Mouse (Mus musculus): Measurements from ENCODE around the gene Cep41. TPM values are rescaled to one million over a fixed set of nuclear protein-coding genes. Genes with fewer than 3 reads are reported as not detected.

Cep41 gene
- polyA plus RNA-seq, 1 experiment from 2014 or later = 4.7 TPM

DNA sequence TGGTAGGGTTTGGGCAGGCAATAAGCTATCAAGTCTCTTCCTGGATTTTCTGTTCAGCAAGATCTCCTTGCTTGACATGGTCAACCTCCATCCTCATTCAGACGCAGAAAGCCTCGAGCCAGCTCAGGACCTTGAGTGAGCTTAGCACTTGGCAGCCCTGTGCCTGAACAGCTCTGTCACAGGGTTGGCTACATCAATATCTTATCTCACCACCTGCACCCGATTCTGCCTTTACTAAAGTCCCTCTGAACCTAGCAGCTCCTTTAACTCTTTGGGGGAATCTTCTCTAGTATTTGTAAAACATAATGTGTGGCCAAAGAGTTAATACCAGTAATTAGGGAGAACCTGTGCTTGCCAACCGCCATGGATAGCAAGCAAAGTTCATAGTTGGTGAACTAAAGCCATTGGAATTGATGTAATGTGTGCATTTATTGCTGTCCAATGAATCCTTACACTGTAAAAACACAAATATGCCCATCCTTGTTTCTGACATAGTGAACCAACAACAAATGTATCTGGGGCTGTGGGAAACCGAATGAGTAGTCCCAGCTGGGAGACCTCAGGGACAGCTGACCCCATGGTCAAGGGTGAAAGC, 54.8 kb downstream of the Cep41 start, which contains the start of gene Cpa1:
Gene Cpa1 (plus strand): TSS at position 545 of the 595 bp plus-strand sequence.
- Histone ChIP-seq H3K4me2 (replicated peaks; ENCODE audit: low read depth) (no peak within 1 kb of the TSS), H3K9ac (ENCODE audit: low read length) (no peak within 1 kb of the TSS), H3K4me1 (replicated peaks; ENCODE audit: control insufficient read depth, insufficient read depth) (no peaks in the 10 kb centered on the region), H3K36me3 (ENCODE audit: control insufficient read depth, insufficient read depth, low read length) (no peaks in the 10 kb centered on the region), H3K27ac (replicated peaks) (no peak within 1 kb of the TSS), H3K4me3 (ENCODE audit: low read depth, low read length) (no peak within 1 kb of the TSS), H3K9me3 (ENCODE audit: control insufficient read depth, low read length) (no peaks in the 10 kb centered on the region), H3K27me3 (ENCODE audit: control insufficient read depth, insufficient read depth, low read length) (no peaks in the 10 kb centered on the region)
- DNase-seq (ENCODE audit: low spot score) = no peak
- no peak for ATAC-seq (ENCODE audit: low FRiP score, low TSS enrichment)
- no peak for TF ChIP-seq EP300 (optimal IDR thresholded peaks at IDR 0.05)
- TF ChIP-seq CTCF (IDR thresholded peaks at IDR 0.05; ENCODE audit: low read depth) = no peak
- 71% methylated on average over 5 of the region's 5 CpGs for WGBS

DNA sequence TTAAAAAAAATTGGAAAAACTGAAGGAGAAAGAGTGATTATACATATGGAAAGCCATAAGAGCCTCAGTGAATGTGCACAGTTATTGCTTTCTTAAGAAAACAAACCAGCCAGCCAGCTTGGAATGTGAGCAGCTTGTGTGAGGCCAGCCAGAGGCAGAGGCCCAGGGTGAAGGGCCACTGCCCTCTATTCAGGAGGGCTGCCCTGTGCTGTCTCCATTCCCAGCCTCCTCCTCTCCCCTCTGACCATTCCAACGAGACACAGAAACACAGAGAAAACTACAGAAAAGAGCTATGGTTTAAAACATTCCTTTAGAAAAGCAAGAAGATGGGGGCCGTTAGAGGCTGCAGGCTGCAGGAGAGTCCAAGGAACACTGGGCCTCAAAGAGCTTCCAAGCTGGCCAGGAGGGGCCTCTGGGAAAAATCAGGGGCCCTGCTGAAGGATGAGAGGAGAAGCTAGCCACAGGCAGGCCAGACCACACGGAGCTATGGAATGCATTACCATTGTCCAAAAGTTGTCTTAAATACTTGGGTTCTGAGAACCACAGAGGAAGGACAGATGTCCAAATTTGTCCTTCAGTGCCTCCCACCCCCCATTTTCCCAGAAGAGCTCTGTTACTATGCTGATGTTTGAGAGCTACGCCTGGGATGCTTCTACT, 57.2 kb downstream of the Cep41 start:
- H3K4me2 ChIP-seq (replicated peaks; ENCODE audit: low read depth) = no peak overlapping the region
- H3K9me3 ChIP-seq (ENCODE audit: control insufficient read depth, low read length) = no peaks in the 10 kb centered on the region
- no peaks in the 10 kb centered on the region for H3K27me3 ChIP-seq (ENCODE audit: control insufficient read depth, insufficient read depth, low read length)
- 28% methylated on average over 4 of the region's 4 CpGs for WGBS
- no peak for DNase-seq (ENCODE audit: low spot score)
- H3K4me3 ChIP-seq (ENCODE audit: low read depth, low read length) = no peak overlapping the region
- TF ChIP-seq EP300 (optimal IDR thresholded peaks at IDR 0.05) = no peak
- no peak for TF ChIP-seq CTCF (IDR thresholded peaks at IDR 0.05; ENCODE audit: low read depth)
- ATAC-seq (ENCODE audit: low FRiP score, low TSS enrichment) = no peak; the same call in 1 of the 2 replicates
- H3K27ac ChIP-seq (replicated peaks) = peak overlapping the region; percentile 71
- no peaks in the 10 kb centered on the region for H3K36me3 ChIP-seq (ENCODE audit: control insufficient read depth, insufficient read depth, low read length)
- no peaks in the 10 kb centered on the region for H3K4me1 ChIP-seq (replicated peaks; ENCODE audit: control insufficient read depth, insufficient read depth)
- no peak overlapping the region for H3K9ac ChIP-seq (ENCODE audit: low read length)

DNA sequence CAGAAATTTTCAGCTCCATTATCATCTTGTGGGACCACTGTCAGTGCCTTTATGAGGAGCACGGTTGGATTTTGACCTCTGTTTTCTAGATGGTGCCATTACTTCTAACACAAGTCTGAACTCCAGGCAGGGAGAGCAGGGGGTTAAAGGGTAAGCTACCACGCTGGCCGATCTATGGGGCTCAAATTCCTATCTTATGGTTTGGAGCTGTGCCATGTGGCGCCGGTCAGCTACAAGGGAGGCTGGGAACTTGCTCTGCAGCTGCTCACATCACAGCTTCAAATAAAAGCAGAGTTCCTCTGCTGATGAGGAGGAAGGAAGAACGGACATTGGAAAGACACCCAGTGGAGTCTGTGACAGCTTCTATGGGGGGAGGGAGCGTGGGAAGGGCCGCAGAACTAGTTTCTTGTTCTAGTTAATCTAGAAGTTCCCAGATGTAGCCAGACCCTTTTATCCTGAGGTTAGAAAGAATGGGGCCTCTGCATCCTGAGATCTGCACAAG, 58.1 kb downstream of the Cep41 start:
- Histone ChIP-seq H3K9ac (ENCODE audit: low read length) (no peak overlapping the region), H3K4me1 (replicated peaks; ENCODE audit: control insufficient read depth, insufficient read depth) (no peaks in the 10 kb centered on the region), H3K9me3 (ENCODE audit: control insufficient read depth, low read length) (no peaks in the 10 kb centered on the region), H3K27me3 (ENCODE audit: control insufficient read depth, insufficient read depth, low read length) (no peaks in the 10 kb centered on the region), H3K4me2 (replicated peaks; ENCODE audit: low read depth) (no peak overlapping the region), H3K4me3 (ENCODE audit: low read depth, low read length) (no peak overlapping the region), H3K36me3 (ENCODE audit: control insufficient read depth, insufficient read depth, low read length) (no peaks in the 10 kb centered on the region), H3K27ac (replicated peaks) (no peak overlapping the region)
- no peak for DNase-seq (ENCODE audit: low spot score)
- TF ChIP-seq CTCF (IDR thresholded peaks at IDR 0.05; ENCODE audit: low read depth) = no peak
- no peak for TF ChIP-seq EP300 (optimal IDR thresholded peaks at IDR 0.05)
- no peak for ATAC-seq (ENCODE audit: low FRiP score, low TSS enrichment)
- WGBS = 30% methylated on average over 8 of the region's 8 CpGs

DNA sequence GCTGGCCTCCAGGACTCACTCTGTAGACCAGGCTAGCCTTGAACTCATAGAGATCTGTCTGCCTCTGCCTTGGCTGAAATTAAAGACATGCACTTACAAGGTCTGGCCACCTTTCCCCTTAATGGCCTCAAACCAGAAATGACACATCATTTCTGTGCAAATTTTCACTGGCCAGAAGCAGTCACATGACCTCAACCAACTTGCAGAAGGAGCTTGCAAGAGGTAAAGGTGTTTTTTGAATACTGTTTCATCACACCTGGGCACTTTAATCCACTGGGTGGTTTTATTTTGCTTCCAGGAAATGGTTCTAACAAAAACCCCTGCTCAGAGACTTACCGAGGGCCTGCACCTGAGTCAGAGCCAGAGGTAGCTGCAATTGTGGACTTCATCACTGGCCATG, 63.6 kb downstream of the Cep41 start:
- no peaks in the 10 kb centered on the region for H3K36me3 ChIP-seq (ENCODE audit: control insufficient read depth, insufficient read depth, low read length)
- 70% methylated on average over 1 of the region's 1 CpGs for WGBS
- no peak overlapping the region for H3K4me2 ChIP-seq (replicated peaks; ENCODE audit: low read depth)
- no peak overlapping the region for H3K9ac ChIP-seq (ENCODE audit: low read length)
- H3K9me3 ChIP-seq (ENCODE audit: control insufficient read depth, low read length) = no peaks in the 10 kb centered on the region
- H3K4me3 ChIP-seq (ENCODE audit: low read depth, low read length) = no peak overlapping the region
- ATAC-seq (ENCODE audit: low FRiP score, low TSS enrichment) (no peak), DNase-seq (ENCODE audit: low spot score) (no peak)
- H3K27ac ChIP-seq (replicated peaks) = no peak overlapping the region
- TF ChIP-seq CTCF (IDR thresholded peaks at IDR 0.05; ENCODE audit: low read depth) = no peak
- no peak for TF ChIP-seq EP300 (optimal IDR thresholded peaks at IDR 0.05)
- H3K27me3 ChIP-seq (ENCODE audit: control insufficient read depth, insufficient read depth, low read length) = no peaks in the 10 kb centered on the region
- no peaks in the 10 kb centered on the region for H3K4me1 ChIP-seq (replicated peaks; ENCODE audit: control insufficient read depth, insufficient read depth)

DNA sequence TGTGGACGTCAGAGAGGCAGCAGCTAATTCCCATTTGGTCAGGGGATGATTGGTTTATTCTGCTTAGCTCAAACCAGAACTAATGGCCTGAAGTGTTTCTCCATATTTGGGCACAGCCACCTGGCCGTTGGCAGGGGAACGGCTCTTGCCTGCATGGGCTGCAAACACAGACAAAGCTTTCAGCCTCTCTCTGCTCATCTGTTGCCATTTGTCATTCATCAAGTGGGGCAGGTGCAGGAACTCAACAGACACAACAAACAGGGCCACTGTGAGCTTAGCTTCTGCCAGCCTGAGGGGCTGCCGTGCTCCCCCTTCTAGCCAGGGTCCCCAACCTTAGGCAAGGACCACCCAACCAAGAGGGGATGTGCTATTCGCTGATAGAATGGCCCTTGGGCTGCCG, 65.4 kb downstream of the Cep41 start:
- Histone ChIP-seq H3K4me3 (ENCODE audit: low read depth, low read length) (no peak overlapping the region), H3K9me3 (ENCODE audit: control insufficient read depth, low read length) (no peaks in the 10 kb centered on the region), H3K27me3 (ENCODE audit: control insufficient read depth, insufficient read depth, low read length) (no peaks in the 10 kb centered on the region), H3K36me3 (ENCODE audit: control insufficient read depth, insufficient read depth, low read length) (no peaks in the 10 kb centered on the region), H3K4me1 (replicated peaks; ENCODE audit: control insufficient read depth, insufficient read depth) (no peaks in the 10 kb centered on the region), H3K9ac (ENCODE audit: low read length) (no peak overlapping the region), H3K27ac (replicated peaks) (no peak overlapping the region), H3K4me2 (replicated peaks; ENCODE audit: low read depth) (no peak overlapping the region)
- ATAC-seq (ENCODE audit: low FRiP score, low TSS enrichment) = no peak; the same call in 1 of the 2 replicates
- 50% methylated on average over 6 of the region's 6 CpGs for WGBS
- DNase-seq (ENCODE audit: low spot score) = no peak
- TF ChIP-seq EP300 (optimal IDR thresholded peaks at IDR 0.05) (no peak), CTCF (IDR thresholded peaks at IDR 0.05; ENCODE audit: low read depth) (no peak)

DNA sequence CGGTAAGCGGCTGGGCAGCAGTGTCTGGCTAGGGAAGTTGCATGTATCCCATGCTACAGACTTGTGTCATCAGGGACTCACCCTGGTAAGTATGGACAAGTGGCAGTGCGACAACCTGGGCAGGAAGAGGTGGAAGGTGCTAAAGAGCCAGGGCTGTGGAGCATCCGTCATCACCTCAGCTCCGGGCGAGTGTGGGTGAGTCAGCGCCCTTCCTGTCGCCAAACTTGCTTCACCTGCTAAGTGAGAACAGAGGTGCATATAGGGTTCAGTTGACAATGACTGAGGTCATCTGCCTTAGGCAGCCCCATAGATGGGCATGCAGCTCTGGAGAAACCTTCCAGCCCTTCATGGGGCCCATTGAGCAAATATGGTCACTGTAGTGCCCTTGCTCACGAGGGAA, 68.8 kb downstream of the Cep41 start:
- H3K36me3 ChIP-seq (ENCODE audit: control insufficient read depth, insufficient read depth, low read length) = no peaks in the 10 kb centered on the region
- peak overlapping the region; percentile 40 for H3K27ac ChIP-seq (replicated peaks)
- 72% methylated on average over 9 of the region's 9 CpGs for WGBS
- peak; percentile 52; the same call in 1 of the 2 replicates for ATAC-seq (ENCODE audit: low FRiP score, low TSS enrichment)
- H3K4me1 ChIP-seq (replicated peaks; ENCODE audit: control insufficient read depth, insufficient read depth) = no peaks in the 10 kb centered on the region
- DNase-seq (ENCODE audit: low spot score) = no peak
- no peaks in the 10 kb centered on the region for H3K27me3 ChIP-seq (ENCODE audit: control insufficient read depth, insufficient read depth, low read length)
- TF ChIP-seq CTCF (IDR thresholded peaks at IDR 0.05; ENCODE audit: low read depth) (no peak), EP300 (optimal IDR thresholded peaks at IDR 0.05) (no peak)
- no peak overlapping the region for H3K4me3 ChIP-seq (ENCODE audit: low read depth, low read length)
- no peaks in the 10 kb centered on the region for H3K9me3 ChIP-seq (ENCODE audit: control insufficient read depth, low read length)
- H3K9ac ChIP-seq (ENCODE audit: low read length) = no peak overlapping the region
- H3K4me2 ChIP-seq (replicated peaks; ENCODE audit: low read depth) = no peak overlapping the region

Data from stomach, postnatal 0 days (tissue).